Mouse (Mus musculus) thymus, postnatal 0 days (tissue): Measurements from ENCODE around the gene Aff3. TPM values are rescaled to one million over a fixed set of nuclear protein-coding genes. Genes with fewer than 3 reads are reported as not detected.
A peak's percentile ranks its signal among the peaks of the same experiment; 100 is the strongest.

Experiments
- DNase-seq: peaks from one replicate; pipeline ENCODE4 v3.0.0-alpha.2; 2015; ENCODE audit warnings: low spot score
- polyA plus RNA-seq: library from polyadenylated mRNA; unstranded; fragments of >200 nt; fragmentation: Nextera tagmentation; extraction: Ambion mirVana; gene quantifications from 2 replicates; pipeline ENCODE4 v1.2.1, GENCODE M21; 2015

The Aff3 gene
- polyA plus RNA-seq, 1 experiment from 2014 or later, result 16.1 TPM

DNA sequence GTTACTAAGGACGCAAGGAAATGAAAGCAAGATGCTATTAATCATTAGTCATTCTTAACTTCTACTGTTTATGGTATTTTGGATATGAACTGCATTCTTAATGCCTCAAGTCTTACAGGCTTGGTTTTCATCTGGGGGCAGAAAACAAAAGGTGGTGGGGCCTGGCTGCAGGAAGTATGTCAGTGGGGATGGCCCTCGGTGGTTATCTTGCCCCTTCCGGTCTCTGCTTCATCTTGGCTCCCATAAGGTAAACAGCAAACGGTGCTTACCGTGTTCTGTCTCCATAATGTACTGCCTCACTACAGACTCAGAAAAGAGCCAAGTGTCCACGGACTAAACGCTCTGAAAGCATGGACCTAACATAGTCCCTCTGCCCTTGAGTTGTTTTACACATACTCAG, 60.1 kb downstream of the Aff3 start:
- no peak for DNase-seq

DNA sequence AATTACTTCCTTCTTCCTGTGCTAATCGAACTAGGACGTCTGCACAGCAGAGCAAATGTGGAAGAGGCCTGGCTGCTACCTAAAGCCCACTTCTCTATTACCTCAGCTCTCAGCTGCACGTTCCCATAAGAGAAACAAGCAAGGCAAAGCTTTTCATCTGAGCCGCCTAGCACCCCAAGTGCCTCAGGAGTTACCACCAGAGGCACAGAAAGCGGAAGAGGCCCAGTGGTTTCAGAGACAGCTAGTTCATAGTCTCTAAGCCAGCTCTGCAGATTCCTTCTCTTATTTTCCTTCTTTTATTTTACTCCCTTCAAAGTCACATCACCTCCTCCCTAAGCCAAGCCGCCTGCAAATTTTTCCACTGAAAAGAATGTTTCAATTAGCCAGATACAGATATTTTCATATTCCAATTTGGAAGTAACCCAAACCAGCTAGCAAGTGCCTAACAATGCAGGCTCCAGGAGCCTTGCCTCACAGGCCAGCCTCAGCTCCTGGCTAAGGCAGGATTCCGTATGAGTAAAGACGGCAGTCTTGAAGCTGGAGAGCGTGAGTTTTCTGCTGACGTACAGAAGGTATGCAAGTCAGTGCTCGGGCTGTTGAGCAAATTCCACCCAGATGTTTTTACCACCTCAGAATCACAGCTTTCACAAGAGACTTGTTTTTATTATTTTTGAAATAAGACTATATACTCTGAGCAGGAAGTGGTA, 62.8 kb downstream of the Aff3 start:
- peak; percentile 75 for DNase-seq

DNA sequence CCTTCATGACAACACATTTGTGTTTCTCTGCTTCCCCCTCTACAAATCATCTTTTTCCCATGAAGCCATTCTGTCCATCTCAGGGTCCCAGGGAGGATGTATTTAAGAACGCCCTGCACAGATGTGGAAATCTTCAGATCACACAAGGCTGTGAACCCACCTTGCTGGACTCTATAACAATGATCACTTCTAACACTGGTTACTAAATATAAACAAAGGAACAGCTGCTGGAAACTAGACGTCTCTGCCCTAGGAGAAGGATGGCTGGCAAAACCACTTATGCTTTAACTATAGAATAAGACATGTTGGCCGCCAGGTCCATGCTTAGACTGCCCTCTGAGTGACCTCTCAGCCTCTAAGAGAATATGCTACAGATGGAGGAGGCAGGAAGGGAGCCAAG, 69.4 kb downstream of the Aff3 start:
- no peak for DNase-seq

DNA sequence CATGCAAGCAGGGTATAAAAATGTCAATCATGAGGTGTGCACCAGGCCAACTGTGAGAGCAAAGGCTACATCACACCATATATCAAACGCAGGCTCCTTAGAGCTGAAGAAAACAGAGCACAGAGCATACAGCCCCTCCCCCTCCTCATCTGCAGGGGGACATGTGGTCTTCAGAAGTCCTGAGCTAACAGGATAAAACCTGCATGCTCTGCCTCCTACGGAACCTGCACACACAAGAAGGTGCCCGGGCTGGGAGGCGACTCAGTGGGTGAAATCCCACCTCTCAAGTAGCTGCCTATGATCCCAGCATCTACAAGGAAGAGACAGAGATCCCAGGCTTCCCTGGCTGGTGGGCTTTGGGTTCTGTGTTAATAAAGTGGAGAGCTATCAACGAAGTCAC, 70.0 kb downstream of the Aff3 start:
- DNase-seq, result no peak

DNA sequence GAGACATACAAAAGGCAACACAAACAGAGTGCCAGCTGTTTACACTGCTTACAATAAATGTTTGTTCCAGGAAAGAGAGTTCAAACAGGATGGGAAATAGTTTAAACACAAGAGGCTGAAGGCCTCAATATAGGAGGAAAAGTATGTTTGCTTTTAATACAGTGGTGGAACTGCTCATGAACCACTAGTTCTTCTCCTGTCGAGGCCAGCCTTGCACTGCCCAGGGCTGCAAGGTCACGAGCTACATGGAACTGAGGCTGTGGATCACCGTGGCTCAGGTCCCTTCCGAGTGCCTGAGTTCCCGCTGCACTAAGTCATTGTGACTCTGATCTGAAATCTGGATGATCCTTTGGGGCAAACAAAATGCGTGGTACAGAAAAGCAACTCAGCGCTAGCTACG, 73.6 kb downstream of the Aff3 start:
- DNase-seq, result no peak

DNA sequence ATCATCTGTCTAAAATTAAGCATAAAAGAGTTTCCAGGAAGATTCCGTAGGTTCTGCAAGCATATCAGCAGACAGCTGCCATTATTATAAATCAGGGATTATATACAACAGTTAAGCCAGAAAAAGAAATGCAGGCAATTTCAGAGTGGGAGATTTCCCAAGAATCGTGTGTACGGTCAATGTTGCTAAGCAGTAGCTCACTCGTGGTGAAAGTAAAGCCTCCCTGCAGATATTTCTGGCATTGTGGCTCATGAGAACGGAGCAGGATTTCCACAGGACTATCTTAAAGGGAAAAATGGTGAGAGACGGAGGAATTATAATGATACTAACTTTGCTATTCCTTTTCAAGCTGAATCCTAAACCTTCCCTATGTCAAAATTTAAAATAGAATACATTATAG, 76.0 kb downstream of the Aff3 start:
- DNase-seq, result no peak

DNA sequence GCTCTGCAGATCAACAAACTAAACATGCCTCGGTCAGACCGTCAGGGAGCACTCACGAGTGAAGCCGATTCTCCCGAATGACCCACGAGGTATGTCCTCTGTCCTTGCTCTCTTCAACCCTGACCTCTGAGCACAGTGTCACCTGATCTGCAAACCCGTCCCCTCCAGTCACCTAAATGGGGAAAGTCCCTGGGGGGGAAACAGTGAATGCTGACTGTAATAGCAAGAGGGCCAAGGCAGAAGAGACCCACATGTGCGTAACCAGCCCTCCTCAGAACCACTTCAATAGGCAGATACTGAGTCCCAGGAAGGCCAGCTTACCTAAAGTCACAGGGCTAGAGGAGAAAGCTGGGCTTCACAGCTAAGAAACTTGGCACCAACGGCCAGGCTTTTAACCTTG, 82.4 kb downstream of the Aff3 start:
- DNase-seq, result no peak

DNA sequence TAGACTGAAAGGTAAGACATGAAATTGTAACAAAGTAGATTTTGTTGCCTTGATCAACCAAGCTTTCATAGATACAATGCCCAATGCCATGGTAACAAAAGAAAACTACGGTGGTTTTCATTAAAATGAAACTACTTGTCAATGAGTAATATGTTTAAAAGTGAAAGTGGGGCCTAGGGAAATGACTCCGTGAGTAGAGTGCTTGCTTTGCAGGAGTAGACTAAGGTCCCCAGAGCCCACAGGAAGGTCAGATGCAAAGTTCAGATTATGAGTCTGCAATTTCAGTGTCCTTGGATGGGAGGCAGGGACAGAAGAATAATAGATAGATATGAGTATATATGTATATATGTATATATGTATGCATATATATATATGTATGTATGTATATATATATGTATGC, 84.2 kb downstream of the Aff3 start:
- no peak for DNase-seq

DNA sequence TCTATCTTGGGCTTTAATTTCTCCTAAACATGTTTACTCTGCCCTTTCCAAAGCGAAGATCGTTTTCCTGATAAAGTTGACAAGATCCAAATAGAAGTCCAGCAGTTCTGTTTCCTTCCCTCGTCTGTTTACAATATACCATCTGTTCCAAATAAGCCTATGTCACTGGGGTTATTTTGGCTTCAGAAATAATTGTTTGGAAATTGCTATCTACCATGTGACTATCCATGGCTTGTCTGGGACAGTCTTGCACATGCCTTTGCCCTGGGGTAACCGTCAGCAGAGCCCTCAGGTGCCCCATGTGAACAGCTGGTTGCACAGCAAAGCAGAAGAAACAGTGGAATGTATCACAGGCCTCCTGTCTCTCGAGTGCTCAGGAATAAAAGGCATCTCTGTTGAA, 86.4 kb downstream of the Aff3 start:
- DNase-seq, result no peak

DNA sequence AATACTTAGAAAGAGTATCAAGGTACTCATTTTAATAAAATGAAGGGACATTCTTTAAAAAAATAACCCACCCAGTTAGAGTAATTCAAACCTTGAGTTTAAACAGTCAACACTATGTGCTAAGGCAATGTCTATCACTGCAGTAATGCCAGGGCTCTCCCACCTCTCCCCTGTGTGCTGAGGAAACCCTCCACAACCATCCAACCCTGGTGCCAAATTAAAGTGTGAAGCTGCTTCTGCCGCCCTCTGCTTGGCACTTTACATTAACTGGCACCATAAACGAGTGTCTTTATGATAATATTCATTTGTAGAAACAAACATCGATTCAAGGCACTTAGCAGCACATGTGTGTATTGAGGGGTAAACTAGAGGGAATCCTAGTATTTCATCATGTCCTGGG, 97.0 kb downstream of the Aff3 start:
- DNase-seq, result no peak

DNA sequence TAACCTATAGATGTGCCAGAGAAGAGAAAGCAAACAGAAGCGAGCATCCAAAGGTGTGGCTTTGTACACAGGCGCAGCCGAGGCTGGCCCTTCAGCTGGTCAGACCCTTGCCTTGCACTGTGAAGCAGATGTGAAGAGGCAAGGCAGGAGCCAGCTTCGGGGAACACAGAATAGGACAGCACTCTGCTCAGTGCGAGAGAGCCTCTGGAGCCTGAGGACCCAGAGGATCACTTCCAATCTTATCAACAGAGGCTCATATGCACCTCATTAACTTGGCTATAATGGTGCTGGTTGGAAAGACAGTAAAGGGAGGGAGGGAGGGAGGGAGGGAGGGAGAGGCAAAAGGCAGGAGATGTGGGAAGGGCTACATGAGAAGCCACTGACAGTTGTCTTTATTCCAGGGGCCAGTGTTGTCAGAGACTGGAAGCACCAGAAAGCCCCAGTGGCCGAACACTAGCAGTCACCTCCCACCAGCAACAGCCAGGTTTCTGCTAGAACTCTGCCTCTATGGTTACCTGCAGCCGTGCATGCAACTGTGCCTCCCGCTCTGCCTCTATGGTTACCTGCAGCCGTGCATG, 98.6 kb downstream of the Aff3 start:
- DNase-seq, result no peak

DNA sequence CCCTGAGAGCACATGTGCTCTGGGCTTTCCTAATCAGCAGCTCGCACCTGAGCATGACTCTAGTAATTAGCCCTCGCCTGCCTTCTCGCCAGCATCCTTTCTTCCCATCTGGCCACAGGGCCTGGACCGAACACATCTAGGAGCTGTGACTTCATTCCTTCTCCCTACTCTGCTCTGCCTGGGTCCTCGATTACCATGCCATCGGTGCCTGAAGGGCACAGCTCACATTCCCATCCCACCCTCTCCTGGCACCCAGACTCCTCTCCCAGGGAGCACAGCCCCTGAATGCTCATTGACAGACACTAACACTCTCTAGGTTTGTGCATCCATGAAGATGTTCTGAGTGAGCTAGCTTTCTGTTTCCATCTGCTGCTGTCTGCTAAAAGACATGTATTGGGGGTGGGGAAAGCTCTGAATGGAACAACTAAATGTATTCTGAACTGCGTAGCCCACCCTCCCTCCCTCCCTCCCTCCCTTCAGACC, 99.4 kb downstream of the Aff3 start:
- DNase-seq, result no peak

DNA sequence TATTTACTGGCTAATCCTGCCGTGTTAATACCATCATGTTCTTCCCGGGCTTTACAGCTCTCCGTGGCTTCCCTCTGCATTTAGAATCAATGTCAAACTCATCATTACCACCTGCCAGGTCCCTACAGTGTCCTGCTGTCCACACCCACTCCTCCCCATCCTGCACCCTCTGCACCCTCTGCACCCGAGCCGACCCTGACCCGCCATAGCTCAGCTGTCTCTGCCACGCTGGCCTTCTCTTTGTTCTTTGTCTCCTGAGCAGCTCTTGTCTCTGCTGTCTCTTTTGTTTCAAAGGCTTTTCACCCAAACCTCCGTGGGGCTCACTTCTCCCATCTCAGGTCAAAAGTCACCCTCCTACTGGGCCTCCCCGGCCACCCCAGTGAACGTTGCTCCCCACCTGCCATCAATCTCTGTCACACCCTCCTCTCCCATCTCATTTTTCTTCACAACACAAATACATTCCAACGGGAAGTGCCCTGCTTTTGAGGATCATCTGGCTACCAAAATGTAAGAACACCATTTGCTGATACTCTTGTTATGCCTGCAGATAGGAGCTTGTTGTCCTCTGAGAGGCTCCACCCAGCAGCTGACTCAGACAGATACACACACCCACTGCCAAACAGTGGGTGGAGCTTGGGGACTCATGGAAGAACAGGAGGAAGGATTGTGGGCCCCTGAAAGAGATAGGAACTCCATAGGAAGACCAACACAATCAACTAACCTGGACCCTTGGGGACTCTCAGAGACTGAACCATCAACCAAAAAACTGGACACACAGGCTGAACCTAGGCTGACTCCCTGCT, 102.2 kb downstream of the Aff3 start:
- no peak for DNase-seq

DNA sequence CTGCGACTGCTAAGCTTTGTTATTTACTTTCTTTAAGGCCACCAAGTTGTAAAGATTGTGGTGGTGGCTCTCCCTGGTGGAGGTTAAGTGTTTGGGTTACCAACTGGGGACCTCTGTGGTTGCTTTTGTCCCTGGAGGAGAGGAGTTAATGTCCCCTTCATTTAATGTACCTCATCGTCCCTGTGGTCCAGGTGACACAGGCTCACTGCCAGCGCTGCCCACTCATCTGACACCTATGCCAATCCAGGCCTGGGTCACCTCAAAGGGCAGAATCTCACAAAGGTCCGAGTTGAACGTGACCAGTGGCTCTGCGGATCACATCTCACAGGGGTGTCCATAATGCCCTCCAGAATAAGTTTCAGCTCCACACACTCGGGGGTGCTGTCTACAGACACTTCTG, 103.4 kb downstream of the Aff3 start:
- no peak for DNase-seq

DNA sequence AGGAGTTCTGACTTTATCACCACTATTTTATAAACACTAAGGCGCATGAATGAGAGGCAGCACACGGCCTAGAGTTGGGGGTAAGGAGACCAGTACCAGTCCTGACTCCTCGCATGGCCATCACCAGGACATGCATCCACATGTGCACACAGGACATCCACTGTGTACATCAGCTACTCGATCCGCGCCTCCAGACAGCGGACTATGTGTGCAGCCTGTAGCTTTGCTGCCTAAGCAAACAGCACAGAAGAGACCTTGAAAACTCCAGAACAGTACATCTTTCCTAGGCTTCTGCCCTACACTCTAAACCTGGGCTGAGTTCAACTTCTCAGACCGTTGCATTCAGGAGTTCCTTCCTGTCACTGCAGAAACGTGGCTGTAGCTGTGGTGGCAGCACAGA, 104.1 kb downstream of the Aff3 start:
- DNase-seq, result no peak

DNA sequence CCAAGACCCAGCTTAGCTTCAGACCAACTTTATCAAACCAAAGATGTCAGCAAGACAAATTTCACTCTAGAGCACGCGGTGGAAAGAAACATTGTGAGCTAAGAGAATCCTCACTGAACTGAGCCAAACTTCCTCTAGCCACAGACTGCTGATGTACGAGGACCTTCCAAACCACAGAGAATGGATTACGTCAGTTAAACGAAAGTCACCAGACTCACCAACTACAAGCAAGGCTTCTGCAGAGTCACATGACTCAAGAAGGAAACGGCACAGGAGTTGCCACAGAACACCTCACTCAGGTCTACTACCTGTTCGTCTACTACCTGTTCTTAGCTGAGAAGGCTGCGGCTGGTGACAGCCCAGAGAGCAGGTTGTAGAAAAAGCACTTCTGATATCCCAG, 107.1 kb downstream of the Aff3 start:
- peak; percentile 60 for DNase-seq

DNA sequence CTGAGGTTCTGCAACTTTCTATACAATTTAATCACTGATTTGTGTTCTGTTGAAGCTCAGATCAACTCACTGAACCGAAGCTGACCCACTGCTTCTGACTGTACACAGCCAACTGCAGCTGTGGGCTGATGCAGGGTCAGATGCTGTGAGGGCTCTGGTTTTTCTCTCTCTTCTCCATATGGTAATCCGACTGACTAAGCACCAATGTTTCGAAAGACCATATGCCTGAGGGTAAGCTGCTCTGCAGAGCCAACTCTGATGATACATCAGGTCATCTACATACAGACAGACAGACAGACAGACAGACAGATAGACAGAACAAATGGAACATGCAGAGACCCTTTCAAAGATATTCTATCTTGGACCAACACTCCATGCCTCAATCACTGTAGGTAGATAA, 110.2 kb downstream of the Aff3 start:
- DNase-seq, result no peak

DNA sequence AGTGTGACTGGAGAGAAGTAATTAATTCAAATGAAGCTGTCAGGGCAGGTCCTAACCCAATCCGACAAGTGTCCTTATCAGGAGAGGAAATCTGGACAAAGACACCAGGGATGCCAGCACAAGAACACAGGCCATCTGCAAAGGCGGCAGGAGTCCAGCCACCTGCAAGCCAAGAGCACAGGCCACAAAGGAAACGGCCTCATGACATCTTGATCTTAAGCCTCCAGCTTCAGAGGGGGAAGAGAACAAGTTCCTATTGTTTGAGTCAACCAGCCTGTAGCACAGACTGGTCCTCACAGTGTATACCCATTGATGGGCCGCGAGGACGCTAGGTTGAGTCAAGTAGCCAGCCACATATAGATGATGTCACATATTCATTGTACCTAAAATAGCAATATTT, 111.7 kb downstream of the Aff3 start:
- no peak for DNase-seq

DNA sequence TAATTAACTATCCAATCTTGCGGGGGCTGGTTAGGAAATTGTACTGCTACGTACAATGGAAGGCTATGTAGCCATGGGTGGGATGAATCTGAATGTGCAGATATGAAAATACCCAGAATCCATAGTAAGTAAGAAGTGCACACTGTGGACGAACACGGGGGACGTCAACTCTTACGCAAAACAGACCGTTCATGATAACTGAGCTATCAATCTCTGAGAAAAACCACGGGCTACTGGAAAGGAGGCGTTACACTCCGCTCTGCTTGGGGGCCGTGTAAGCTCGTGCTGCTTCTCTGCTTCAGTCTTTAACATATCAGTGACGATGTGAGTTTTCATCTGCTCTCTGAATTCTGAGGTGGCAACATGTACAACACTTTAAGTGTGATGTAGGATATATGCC, 114.2 kb downstream of the Aff3 start:
- DNase-seq, result no peak

DNA sequence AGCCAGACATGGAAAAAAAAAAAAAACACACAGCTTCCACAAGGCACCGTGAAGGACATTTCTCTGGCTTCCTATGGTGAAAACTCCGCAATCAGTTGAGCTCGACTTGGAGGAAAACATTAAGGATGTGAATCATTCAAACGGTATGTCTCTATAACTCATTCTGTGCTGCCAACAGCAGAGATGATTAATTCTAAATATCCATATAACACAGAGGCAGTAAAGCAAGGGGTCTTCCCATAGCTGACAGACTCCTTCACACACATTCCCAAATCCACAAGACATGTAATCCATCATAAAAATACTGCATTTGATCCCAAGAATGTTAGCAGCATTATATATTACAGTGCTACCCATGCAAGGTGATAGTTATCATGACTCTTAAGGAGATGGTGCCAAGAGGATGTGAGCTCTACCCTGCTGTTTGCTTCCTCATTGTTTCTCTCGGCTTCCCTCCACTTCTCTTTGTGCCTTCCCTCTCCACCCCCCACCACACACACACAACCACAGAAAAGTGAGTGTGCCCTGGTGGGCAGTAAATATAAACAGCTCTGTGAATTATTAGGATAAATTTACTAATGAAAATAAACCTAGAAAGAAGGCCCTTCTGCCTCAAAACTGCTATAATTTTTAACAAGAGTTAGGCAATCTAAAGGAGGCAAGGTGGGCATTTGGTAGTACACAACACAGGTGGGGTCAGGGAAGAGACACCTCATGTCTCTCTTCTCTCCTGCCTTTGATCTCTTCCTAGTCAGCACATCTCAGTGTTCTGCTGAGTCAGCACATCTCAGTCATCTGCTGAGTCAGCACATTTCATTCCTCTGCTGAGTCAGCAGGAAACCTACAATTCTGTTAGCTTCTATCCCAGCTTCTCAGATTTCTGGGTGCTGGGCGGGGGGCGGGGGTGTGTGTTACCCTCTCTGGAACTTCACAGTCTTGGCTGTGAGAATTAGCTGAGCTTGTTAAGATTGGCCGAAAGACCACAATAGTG, 115.8 kb downstream of the Aff3 start:
- peak; percentile 20 for DNase-seq

DNA sequence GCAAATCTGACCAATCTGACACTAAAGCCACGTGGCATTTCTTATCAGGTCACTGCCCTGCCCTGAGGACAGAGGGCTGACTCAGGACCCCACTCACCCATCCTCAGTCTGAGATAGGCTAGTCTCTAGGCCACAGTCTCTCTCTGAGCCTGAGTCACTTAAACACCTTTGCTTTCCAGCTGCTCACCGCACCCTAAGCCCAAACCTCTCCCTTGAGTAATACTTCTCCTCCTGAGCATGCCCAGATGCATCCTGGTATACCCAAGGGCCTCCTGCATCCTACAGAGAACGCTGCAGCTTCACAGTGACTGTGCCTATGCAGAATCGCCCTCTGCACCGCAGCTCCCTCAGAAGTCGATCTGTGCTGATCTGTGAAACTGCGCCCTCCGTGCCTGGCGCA, 117.1 kb downstream of the Aff3 start:
- DNase-seq, result no peak
